Mouse (Mus musculus): ENCODE data around the gene Oas1g.
"Not testable (repeated sequence)": the region's sequence is repeated elsewhere in the genome, so short reads cannot be mapped to it uniquely, and the experiment has no call there.

Gene Oas1g

DNA sequence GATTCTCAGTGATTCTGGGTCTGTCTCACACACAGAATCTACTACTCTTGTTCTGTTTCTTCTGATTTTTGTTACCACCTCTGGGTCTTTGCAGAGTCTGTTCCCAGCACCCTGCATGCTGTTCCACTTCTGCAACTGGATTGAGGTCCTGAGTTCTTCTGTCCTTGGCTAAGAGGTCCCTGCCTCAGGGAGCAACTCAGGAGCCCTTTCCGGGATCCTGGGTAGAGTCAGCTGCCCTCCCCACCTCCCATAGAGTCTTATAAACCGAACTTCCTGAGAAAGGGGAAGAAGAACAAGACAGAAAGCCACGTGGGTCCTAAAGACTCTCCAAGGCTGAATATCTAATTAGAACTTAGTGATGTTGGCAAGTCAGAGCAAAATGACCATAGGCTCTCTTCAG lies 3.6 kb upstream of the Oas1g start:
- peak in 1 of 2 experiments; percentile 44 for DNase-seq (ENCODE audit: low spot score in 2 of 2)

DNA sequence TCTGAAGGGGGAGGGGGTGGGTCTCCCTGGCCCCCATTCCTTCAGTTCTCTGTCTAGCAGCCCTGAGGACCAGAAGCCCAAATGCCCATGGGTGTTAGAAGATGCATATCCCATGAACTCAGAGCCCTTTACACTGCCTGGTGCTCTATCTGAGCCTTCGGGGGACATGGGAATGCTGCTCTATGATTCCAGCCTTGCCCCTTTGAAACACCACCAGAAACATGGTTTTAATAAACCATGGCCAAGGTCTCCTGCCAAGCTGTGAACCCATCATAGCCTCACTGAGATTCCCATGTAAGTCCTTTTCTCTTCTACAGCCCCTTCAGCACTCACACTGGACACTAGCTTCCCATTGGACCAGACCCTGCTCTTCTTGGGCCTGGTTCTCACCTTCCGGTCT lies 2.6 kb upstream of the Oas1g start:
- DNase-seq (ENCODE audit: low spot score in 2 of 2): peak in 1 of 2 experiments; percentile 59

DNA sequence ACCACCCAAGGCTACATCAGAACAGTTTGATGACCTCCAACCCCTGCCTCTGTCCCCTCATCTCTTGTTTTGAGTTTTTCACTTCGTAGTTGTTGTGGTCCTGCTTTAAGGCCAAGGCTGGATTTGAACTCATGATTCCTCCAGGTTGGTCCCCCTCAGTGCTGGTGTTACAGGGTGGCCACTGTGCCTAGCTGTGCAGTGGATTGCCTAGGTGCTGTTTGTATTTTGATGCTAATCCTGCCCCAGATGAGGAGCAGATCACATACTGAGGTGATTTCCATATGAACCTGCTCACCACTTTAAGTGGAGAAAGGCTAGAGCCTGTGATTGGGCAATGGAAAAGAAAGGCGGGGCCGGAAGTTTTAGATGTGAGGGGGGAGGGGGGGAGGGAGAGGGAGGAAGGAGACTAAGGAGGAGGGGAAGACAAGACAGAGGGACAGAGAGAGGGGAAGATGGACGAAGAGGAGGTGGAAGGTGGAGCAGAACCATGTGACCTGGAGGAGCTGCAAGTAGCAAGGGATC lies 942 bp upstream of the Oas1g start:
- peak; percentile 11 to 58 for DNase-seq (ENCODE audit: low spot score in 2 of 2)

DNA sequence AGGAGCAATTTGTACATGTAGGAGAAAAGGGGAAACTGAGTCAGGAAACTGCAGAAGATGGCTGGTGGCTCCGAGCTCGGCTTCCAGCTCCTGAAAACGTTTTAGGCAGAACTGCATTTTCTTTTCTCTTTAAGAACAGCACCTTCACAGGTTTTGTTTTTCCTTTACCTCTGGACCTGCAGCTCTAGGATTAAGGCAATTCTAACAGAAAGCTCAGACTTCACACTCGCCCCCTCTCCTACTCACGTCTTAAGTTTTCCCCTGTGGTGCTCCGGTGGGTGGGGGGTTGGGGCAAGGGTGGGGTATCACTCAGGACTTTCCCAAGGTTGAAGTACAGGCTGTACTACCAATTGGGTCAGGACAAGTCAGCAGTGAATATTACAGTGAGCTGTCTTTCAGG lies 418 bp upstream of the Oas1g start:
- DNase-seq (ENCODE audit: low spot score in 2 of 2): peak; percentile 12 to 52

DNA sequence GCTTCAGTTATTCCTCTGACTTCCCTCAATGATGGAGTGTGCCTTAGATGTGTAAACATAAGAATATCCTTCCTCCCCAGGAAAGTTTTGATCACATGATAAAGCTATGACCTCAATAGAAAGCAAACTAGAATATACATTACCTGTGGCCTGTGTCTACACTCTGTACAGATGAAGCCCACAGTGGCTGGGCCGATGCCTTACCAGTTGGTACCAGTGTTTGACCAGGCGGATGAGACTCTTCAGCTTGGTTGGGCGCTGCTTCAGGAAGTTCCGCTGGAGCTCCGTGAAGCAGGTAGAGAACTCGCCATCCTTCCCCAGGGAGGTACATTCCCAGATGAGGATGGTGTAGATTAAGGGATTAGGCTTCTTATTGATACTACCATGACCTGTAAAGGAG lies 5.7 kb downstream of the Oas1g start:
- peak; percentile 14 to 56 for DNase-seq (ENCODE audit: low spot score in 2 of 2)

DNA sequence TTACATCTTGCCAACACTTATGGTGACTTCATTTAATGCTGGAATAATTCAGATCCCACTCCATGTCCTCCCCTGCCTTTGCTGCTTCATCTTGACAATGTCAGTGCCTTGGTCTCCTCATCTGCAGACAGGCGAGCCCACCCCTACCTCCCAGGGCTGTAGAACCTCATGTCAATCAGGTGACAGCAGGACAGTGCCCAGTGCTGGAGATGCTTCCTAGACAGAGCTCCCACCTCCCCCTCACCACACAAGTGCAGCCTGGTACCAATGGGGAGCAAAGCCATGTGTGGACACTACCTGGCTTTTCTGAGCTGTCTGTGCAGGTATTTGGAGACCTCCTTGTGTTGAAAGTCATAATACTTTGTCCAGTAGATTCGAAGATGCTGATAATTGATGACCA lies 8.6 kb downstream of the Oas1g start:
- peak in 1 of 2 experiments; percentile 52 for DNase-seq (ENCODE audit: low spot score in 2 of 2)

DNA sequence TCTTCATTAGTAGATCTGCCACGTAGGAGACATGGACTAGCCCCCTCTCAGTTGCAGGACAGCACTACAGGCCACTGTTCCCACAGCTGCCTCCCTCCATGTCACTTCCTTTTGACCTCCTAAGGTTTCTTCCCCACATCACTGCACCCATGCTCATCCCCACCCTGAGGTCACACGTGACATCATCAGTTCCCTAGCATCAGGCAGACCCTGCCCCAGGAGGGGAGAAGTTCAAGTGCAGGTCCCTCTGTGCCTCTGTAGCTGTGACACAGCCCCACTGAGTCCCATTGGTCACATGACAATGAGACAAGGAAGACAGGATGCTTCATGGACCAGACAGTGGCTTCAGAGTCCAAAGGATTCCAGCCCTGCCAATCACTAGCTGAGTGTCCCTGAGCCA lies 10.0 kb downstream of the Oas1g start:
- DNase-seq (ENCODE audit: low spot score in 2 of 2): peak in 1 of 2 experiments; percentile 51

DNA sequence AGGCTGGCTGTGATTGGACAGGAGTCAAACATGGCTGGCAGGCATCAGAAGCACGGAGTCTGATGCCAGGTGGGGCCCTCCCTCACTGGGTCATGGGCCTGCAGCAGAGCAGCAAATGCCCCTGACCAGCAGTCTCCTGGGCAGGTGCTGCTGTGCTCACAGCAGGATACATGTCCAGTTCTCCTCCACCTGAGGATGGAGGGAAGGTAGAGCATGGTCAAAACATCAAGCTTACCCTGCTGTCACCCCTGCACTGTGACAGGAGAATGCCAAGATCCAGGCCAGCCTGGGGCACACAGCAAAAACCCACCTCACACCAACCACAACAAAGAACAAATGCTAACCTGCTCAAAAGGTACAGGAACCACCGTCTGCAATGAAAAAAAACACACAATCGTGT lies 10.6 kb downstream of the Oas1g start:
- DNase-seq (ENCODE audit: low spot score in 2 of 2): not testable (repeated sequence)

DNA sequence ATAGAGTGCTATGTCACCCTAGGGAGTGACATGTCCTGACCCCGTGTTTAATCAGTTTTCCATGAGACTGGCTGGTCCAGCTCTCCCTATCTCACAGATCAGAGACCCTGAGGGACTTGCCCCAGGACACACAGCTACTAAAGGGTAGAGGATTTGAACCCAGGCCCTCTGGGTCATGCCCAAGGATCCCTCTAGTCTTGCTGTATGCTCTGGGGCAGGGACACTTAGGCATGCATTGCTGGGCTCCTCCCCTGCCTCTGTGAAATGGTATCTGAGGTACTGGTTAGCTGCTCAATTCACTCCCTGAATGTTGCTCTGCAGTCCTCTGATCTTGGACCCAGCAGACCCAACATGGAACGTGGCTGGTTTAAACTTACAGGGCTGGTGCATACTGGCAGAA lies 15.9 kb downstream of the Oas1g start:
- peak in 1 of 2 experiments; percentile 51 for DNase-seq (ENCODE audit: low spot score in 2 of 2)

DNA sequence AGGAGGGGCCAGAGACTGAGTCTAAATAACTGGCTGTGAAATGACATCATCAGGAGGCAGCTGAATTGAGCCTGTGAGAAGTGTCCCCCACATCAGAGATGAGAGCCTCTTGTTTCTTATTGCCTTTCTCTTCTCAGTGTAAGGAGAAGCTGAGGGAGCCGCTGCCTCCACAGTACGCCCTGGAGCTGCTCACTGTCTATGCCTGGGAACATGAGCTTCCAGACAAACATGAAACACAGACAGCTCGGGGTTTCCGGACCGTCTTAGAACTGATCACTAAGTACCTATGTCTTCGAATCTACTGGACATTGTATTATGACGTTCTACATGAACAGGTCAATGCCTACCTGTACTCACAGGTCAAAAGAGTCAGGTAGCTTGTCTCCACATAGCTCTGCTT lies 16.6 kb downstream of the Oas1g start:
- DNase-seq (ENCODE audit: low spot score in 2 of 2): no peak

DNA sequence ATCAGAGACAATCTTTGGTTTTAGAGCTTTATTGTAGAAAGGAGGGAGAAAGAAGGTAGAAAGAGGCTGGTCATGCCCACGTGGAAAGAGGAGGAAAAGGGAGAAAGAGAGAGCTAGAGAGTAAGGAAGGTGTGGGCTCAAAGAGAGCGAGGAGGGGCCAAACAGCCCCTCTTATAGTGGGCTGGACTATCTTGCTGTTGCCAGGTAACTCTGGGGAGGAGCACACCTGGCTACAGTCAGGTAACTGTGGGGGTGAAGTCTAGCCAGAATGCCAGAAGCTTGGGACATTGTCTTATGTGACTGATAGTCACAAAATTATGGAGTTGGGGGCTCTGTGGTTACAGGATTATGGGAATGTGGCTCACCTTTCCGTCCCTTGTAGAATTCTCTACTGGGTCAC lies 17.3 kb downstream of the Oas1g start:
- DNase-seq (ENCODE audit: low spot score in 2 of 2): no peak

DNA sequence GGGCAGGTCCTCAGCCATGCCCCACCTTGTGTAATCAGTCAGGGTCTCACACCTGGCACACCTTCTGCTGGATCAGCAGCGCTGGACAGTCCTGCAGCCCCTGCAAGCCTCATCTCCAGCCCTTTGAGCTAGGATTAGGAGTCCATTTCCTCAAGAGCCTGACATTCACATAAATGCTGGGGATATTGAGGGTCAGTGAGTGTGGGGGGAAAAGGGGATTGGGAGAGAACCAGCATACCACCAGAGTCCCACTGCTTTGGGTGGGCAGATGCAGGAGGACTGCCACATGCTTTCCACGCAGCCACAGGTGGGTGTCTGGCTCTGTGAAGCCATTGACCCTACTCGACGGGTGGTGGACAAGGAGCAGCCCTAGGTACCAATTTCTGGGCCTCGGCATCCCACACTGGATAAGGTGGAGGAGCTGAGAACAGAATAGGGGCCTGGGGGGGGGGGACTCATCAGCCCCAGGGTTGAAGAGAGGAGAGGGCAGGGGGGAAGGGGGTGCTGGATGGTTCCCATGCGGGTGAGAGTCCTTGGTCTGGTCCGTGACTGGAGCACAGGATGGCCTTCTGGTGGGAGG lies 17.9 kb downstream of the Oas1g start:
- DNase-seq (ENCODE audit: low spot score in 2 of 2): peak in 1 of 2 experiments; percentile 56

DNA sequence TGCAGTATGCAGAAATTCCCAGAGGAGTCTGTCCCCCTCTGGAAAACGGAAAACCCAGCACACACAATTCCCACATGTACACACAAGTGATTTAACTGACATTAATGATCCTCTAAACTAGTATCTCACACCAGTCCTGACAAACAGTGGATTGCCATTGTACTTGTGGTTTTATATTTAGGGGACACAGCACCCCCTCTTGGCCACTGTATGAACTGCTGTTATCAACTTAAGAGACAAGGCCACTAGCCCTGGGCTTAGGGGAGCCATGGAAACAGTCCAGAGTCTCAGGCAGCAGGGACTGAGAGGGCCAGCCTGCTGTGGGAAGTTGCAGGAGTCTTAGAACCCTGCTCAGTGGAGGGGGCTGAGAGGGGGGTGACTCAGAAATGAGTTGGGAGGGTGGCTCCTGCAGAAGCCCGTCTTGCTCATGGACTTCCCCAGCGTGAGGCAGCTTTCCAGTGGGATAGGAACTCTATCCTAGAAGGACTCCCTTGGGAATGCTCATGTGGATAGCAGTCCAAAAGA lies 22.0 kb downstream of the Oas1g start:
- peak in 1 of 2 experiments; percentile 46 for DNase-seq (ENCODE audit: low spot score in 2 of 2)

DNA sequence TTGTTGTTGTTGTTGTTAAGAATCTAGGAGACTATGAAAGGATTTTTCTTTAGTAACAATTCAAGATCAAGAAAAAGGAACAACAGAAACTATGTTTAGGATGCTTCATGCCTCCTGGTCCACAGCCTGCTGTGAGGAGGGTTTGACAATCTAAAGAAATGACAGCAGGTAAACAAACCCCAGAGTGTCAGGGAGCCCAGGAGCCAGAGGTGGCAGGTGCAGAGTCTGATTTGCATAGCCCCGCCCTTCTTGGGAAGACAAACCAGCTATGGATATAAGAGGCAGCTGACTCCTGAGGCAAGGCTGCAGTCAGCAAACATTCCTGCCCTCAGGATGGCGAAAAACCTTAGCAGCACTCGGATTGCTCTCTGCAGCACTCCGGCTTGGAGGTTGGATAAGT lies 26.3 kb downstream of the Oas1g start, which contains the start of gene Oas1h:
TSS of gene Oas1h (plus strand) at position 301 of the 400 bp plus-strand sequence.
- no peak for DNase-seq (ENCODE audit: low spot score in 2 of 2)

DNA sequence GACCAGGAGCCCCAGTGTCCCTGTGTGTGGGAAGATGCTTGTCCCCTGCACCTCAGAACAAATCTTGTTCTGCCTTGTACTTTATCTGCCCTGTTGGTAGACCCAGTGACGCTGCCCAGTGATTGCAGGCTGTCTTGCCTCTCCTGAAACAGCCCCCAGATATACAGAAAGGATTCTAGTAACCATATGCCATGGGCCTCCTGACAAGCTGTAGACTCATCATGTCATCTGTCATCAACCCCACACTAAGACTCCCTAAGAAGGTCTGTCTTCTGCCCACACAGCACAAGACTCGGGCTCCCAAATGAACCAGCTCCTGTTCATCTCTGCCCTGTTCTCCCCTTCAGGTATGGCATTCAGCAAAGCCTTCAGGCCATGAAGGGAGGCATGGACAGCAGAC lies 28.2 kb downstream of the Oas1g start:
- peak in 1 of 2 experiments; percentile 53 for DNase-seq (ENCODE audit: low spot score in 2 of 2)

DNA sequence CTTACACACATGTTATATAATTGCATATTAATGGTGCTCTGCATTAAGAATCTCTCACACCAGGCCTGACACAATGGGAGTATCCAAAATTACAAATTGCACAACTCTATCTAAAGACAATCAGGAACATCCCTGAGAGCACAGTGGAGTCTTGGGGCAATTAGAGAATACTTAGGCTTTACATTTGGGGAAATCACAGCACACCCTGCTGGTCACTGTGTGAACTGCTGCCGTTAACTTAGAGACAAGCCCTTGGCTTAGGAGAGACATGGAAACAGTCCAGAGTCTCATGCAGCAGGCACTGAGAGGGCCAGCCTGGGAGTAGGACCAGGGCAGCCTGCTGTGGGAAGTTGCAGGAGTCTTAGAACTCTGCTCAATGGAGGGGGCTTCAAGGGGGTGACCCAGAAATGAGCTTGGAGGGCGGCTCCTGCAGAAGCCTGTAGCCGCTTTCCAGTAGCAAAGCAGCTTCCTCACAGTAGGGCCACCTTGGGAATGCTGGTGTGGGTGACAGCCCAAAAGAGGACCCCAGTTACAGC lies 37.7 kb downstream of the Oas1g start:
- no peak for DNase-seq (ENCODE audit: low spot score in 2 of 2)

DNA sequence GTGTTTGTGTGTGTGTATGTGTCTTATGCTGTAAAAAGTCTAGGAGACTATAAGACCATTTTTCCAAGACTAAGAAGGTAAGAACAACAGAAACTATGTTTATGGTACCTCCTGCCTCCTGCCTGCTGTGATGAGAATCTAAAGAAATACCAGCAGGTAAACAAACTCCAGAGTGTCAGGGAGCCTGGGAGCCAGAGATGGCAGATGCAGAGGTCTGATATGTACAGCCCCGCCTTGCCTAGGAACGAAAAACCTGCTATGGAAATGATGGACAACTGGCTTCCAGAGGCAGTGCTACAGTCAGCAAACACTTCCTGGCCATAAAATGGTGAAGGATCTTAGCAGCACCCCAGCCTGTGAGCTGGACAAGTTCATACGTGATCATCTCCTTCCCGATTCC lies 40.3 kb downstream of the Oas1g start, which contains the start of gene Oas1f:
TSS of gene Oas1f (plus strand) at position 301 of the 400 bp plus-strand sequence.
- DNase-seq (ENCODE audit: low spot score in 2 of 2): no peak

DNA sequence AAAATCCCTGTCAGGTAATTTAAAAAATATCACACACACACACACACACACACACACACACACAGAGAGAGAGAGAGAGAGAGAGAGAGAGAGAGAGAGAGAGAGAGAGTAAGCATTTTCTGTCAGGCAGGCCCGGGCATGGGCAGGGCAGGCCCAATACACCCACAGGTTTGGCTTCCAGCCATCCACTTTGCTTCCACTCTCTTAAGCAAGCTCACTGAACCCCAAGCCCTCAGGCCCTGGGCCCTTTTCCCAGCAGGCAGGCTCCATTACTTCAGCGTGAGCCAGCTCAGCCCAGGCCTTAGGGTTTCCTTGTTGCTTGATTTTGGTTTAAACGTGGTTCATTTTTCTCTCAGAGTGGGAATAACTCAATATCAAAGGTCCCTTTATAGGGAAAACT lies 42.7 kb downstream of the Oas1g start:
- no peak for DNase-seq (ENCODE audit: low spot score in 2 of 2)

DNA sequence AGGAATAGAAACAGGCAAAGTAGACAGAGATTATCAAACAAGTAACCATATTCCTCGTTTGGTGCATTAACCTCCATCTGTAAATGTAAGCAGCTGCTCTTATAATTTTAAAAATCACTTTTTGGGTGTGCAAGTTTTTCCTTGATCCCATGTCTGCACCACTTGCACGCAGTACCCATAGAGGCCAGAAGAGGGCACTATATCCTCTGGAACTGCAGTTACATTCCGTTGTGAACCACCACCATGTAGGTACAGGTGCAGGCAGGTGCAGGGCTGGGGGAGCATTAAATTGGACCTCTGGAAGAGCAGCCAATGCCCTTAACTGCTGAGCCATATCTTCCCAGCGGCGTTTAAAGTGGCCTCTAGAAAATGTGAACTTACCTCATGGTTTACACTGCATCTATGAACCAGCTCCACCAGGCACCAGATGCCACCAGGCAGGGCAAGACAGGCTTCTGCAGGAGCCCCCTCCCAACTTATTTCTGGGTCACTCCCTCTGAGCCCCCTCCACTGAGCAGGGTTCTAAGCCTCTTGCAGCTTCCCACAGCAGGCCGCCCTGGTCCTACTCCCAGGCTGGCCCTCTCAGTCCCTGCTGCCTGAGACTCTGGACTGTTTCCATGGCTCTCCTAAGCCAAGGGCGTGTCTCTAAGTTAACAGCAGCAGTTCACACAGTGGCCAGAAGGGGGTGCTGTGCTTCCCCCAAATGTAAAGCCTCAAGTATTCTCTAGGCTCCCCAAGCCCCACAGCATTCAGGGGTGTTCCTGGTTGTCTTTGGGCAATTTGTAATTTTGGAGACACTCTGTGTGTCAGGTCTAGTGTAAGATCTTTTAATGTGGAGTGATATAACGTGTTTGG lies 50.5 kb downstream of the Oas1g start:
- no peak for DNase-seq (ENCODE audit: low spot score in 2 of 2)

DNA sequence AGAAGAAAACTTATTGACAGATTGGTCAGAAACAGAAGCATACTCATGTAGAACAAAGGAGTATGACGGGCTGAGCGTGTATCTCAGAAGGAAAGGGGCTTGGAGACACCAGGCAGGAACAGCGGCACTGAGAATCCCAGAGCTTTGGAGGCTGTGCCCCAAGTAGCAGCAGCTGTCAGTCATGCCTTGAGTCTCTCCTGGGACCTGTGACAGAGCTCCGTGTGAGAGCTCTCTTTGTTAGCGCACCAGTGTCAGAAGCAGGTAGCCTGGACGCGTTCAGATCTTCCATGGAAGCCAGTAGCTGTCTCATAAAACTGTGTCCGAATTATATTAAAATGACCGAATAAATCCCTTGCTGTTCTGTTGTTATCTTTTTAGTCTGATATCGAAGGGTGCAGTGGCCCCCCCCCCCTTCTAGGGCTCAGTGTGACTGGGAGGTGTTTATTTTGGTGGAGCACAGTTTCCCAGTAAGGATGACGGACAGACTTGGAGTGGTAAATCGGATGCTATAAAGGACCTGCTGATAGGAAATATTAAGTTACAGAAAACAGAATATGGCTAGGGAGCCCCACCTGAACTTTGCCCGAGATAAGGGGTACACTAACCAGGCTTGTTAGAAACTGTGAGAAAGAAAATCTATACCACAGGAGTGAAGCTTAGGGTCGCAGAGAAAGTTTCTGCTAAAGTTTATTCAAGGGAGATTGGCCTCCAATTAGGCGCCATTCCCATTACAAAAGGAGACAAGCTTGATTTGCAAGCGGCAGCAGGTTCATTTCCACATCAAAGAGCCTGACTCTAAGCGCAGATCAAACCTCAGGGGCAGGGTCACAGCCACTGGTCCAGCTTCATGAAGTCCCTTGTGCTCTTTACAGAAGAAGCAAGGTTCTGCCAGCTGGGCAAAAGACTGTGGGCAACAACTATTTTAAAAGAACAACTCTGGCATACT lies 53.8 kb downstream of the Oas1g start:
- DNase-seq (ENCODE audit: low spot score in 2 of 2): no peak

DNA sequence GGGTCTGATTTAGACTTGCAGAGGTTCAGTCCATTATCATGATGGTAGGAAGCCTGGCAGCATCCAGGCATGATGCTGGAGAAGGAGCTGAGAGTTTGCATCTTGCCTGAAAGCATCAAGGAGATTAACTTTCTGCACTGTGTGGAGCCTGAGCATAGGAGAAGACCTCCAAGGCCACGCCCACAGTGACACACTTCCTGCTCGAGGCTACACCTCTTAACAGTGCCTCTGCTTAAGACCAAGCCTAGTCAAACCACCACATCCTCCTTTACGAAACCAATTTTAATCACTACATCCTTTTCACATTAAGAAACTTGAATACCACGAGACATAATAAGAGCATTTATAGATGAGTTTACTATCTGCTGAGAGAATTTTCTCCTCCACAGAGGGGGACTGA lies 56.4 kb downstream of the Oas1g start:
- DNase-seq (ENCODE audit: low spot score in 2 of 2): no peak
